17 mouse cellular contexts compared by ENCODE assay signal in the genomic region with DNA sequence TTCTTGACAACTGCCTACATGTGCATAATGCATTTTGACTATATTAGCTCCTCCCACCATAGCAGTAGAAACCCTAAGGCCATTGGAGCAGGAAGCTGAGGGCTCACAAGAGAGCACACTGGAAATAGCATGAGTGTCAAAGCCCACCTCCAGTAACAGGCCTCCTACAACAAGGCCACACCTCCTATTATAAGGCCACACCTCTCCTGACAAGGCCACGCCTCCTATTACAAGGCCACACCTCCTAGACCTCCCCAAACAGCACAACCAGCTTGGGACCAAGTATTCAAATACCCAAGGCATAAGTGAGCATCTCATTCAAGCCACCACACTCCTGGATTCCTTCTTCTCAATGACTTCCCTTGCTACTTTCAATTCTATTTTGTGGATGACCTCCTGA. TPM values are rescaled to one million over a fixed set of nuclear protein-coding genes. Genes with fewer than 3 reads are reported as not detected.
A peak's percentile ranks its signal among the peaks of the same experiment; 100 is the strongest.
DNase-seq lines count a peak whose midpoint lies in the region; ATAC-seq lines count a peak whose summit lies in the region.
"Had no signal": no experiment of that assay in that cellular context is flagged by ENCODE, and none has a peak within 500 bp of the region (broad histone marks: within the 10 kb centered on the region; RNA-seq: fewer than 3 reads in every experiment).

No protein-coding gene starts in this region.

- no peak overlapping the region for H3K4me2 ChIP-seq in heart, embryonic 12.5 days
- H3K4me2 ChIP-seq in hindbrain, embryonic 12.5 days (replicated peaks): no peak overlapping the region
- no peak overlapping the region for H3K4me2 ChIP-seq in neural tube, embryonic 15.5 days
- H3K4me2 ChIP-seq: limb, embryonic 12.5 days; lung, embryonic 15.5 days; midbrain, embryonic 15.5 days had no signal

- H3K4me3 ChIP-seq in heart, embryonic 12.5 days: no peak overlapping the region
- H3K4me3 ChIP-seq in hindbrain, embryonic 12.5 days: no peak overlapping the region
- H3K4me3 ChIP-seq in neural tube, embryonic 15.5 days (replicated peaks): no peak overlapping the region
- H3K4me3 ChIP-seq: embryonic facial prominence, embryonic 10.5 days; erythroblast, embryonic 14.5 days; limb, embryonic 12.5 days; lung, embryonic 15.5 days; midbrain, embryonic 15.5 days had no signal

- no peak overlapping the region for H3K9ac ChIP-seq in heart, embryonic 12.5 days
- H3K9ac ChIP-seq in hindbrain, embryonic 12.5 days: no peak overlapping the region
- no peak overlapping the region for H3K9ac ChIP-seq in neural tube, embryonic 15.5 days (replicated peaks)
- H3K9ac ChIP-seq: limb, embryonic 12.5 days; lung, embryonic 15.5 days; midbrain, embryonic 15.5 days had no signal

- H3K27ac ChIP-seq in heart, embryonic 12.5 days (ENCODE audit: poor library complexity, severe bottlenecking): no peak overlapping the region
- no peak overlapping the region for H3K27ac ChIP-seq in hindbrain, embryonic 12.5 days
- H3K27ac ChIP-seq in neural tube, embryonic 15.5 days (replicated peaks): no peak overlapping the region
- H3K27ac ChIP-seq: embryonic facial prominence, embryonic 10.5 days; limb, embryonic 12.5 days; lung, embryonic 15.5 days; midbrain, embryonic 15.5 days had no signal

- H3K36me3 ChIP-seq in heart, embryonic 12.5 days: no peaks in the 10 kb centered on the region
- no peaks in the 10 kb centered on the region for H3K36me3 ChIP-seq in hindbrain, embryonic 12.5 days
- H3K36me3 ChIP-seq in neural tube, embryonic 15.5 days: no peaks in the 10 kb centered on the region
- H3K36me3 ChIP-seq: embryonic facial prominence, embryonic 10.5 days; limb, embryonic 12.5 days; lung, embryonic 15.5 days; midbrain, embryonic 15.5 days had no signal

- peak; percentile 50; the same call in 1 of the 2 replicates for ATAC-seq in heart, embryonic 12.5 days (ENCODE audit: insufficient number of reproducible peaks, low FRiP score)
- peak; percentile 27 for ATAC-seq in megakaryocyte progenitor cell, adult 5-6 weeks (replicated peaks; ENCODE audit: poor library complexity)
- no peak for ATAC-seq in frontal cortex, adult (ENCODE audit: low TSS enrichment)
- no peak for ATAC-seq in hindbrain, embryonic 12.5 days (ENCODE audit: low FRiP score)
- no peak for ATAC-seq in neural tube, embryonic 15.5 days (ENCODE audit: low FRiP score)
- ATAC-seq: hindbrain, embryonic 16.5 days; midbrain, embryonic 15.5 days had no signal

- peaks cover 12% of the 10 kb centered on the region for H3K4me1 ChIP-seq in heart, embryonic 12.5 days (replicated peaks)
- no peaks in the 10 kb centered on the region for H3K4me1 ChIP-seq in hindbrain, embryonic 12.5 days
- H3K4me1 ChIP-seq in neural tube, embryonic 15.5 days: peaks cover 18% of the 10 kb centered on the region
- H3K4me1 ChIP-seq: lung, embryonic 15.5 days; midbrain, embryonic 15.5 days had no signal

- H3K9me3 ChIP-seq in heart, embryonic 12.5 days (replicated peaks): no peaks in the 10 kb centered on the region
- H3K9me3 ChIP-seq in hindbrain, embryonic 12.5 days (replicated peaks): no peaks in the 10 kb centered on the region
- no peaks in the 10 kb centered on the region for H3K9me3 ChIP-seq in neural tube, embryonic 15.5 days (replicated peaks)
- H3K9me3 ChIP-seq: embryonic facial prominence, embryonic 10.5 days; limb, embryonic 12.5 days; lung, embryonic 15.5 days; midbrain, embryonic 15.5 days had no signal

- DNase-seq in heart, postnatal 36 days: no peak
- DNase-seq in MEL-GATA-1-ER (ENCODE audit: extremely low read depth, low read depth) (peak; percentile 57), liver (peak; percentile 73)
- DNase-seq: cerebellum, adult 11-12 months; cerebellum, postnatal 36 days had no signal

- 65% methylated on average over 1 of the region's 1 CpGs for WGBS in heart, embryonic 12.5 days
- 75% methylated on average over 1 of the region's 1 CpGs for WGBS in hindbrain, embryonic 12.5 days
- 84% methylated on average over 1 of the region's 1 CpGs for WGBS in neural tube, embryonic 15.5 days

- intact Hi-C loops in heart, postnatal 36 days (cut with DNase I): no loop called here

- H3K27me3 ChIP-seq in heart, embryonic 12.5 days (replicated peaks): no peaks in the 10 kb centered on the region
- no peaks in the 10 kb centered on the region for H3K27me3 ChIP-seq in hindbrain, embryonic 12.5 days
- H3K27me3 ChIP-seq in neural tube, embryonic 15.5 days (replicated peaks): no peaks in the 10 kb centered on the region
- H3K27me3 ChIP-seq: lung, embryonic 15.5 days; midbrain, embryonic 15.5 days had no signal

RNA-seq across cellular contexts. Expression of gene Cldn10, which starts 6.5 kb away (rescaled TPM):
- 0.32 and 0.48 TPM in 2 replicates for polyA plus RNA-seq in heart, embryonic 12.5 days (2016; fragmentation: Nextera tagmentation; extraction: Ambion mirVana)
- under 1 TPM; 0.35 to 0.56 TPM for total RNA-seq in heart, postnatal 36 days (2021)
- 0.10 TPM in 1 of 2 replicates, not detected in the other for total RNA-seq in megakaryocyte progenitor cell, adult 5-6 weeks (2015)
- total RNA-seq in megakaryocyte progenitor cell, adult 5-6 weeks (2017): 0.14 TPM in 1 of 2 replicates, not detected in the other
- 1.3 and 2.5 TPM in 2 replicates for polyA plus RNA-seq in hindbrain, embryonic 12.5 days (2016; fragmentation: Nextera tagmentation; extraction: Ambion mirVana)
- polyA plus RNA-seq in neural tube, embryonic 15.5 days (2015; fragmentation: Nextera tagmentation; extraction: Ambion mirVana): 2.3 and 2.4 TPM in 2 replicates
- total RNA-seq: gastrocnemius, adult 8-10 months had no signal
- polyA plus RNA-seq: erythroblast, embryonic 14.5 days had no signal

Comparison
In these comparisons a context has a peak if more than half of its experiments do, and no peak if none do; other contexts are left out.
1. ATAC-seq: peak in heart, embryonic 12.5 days (single experiment) and megakaryocyte progenitor cell, adult 5-6 weeks (single experiment); none in frontal cortex, adult (single experiment), hindbrain, embryonic 12.5 days (single experiment) and neural tube, embryonic 15.5 days (single experiment).
2. DNase-seq: peak in MEL-GATA-1-ER (single experiment) and liver (single experiment); none in heart, postnatal 36 days (0 of 2).